Mouse (Mus musculus): ENCODE measurements around the gene Tmem102. TPM values are rescaled to one million over a fixed set of nuclear protein-coding genes. Genes with fewer than 3 reads are reported as not detected.

Tmem102 gene
- polyA plus RNA-seq, 1 experiment, result 0.61 TPM

DNA sequence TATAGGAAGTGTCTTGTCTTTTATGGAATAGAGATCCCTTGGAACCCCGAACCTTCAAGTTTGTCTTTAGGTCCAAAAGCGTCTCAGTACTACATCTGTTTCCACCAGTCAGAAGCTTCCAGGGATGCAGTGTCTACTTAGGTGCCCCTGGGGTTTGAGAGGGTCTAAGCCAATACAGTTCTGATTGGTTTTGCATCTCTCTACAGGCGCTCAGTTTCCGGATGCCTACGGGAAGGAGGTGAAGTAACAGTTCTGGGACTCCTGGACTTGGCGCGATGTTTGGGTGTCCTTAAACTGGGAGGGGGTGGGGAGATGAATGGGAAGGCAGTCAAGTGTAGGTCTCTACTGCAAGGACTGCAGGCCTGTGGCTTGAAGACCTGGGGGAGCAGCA, 33.3 kb upstream of the Tmem102 start:
- H3K36me3 ChIP-seq (ENCODE audit: control insufficient read depth, insufficient read depth), result no peaks in the 10 kb centered on the region
- TF ChIP-seq SRF (IDR thresholded peaks at IDR 0.05; ENCODE audit: control insufficient read depth, insufficient read length, low read depth) (no peak), REST (IDR thresholded peaks at IDR 0.05; ENCODE audit: insufficient read depth, insufficient read length) (no peak), MYOG (IDR thresholded peaks at IDR 0.05; ENCODE audit: control insufficient read depth in 1 of 3, insufficient read depth in 1 of 3, insufficient read length in 2 of 3, low read depth in 2 of 3) (no peak), POLR2A (IDR thresholded peaks at IDR 0.05; ENCODE audit: insufficient read length, low read depth) (no peak), CEBPB (IDR thresholded peaks at IDR 0.05; ENCODE audit: insufficient read depth, poor library complexity, severe bottlenecking) (no peak), MYOD1 (IDR thresholded peaks at IDR 0.05; ENCODE audit: control insufficient read depth in 1 of 3, insufficient read length in 2 of 3, low read depth in 2 of 3) (no peak), USF1 (IDR thresholded peaks at IDR 0.05; ENCODE audit: low read depth) (no peak), TCF12 (IDR thresholded peaks at IDR 0.05; ENCODE audit: insufficient read depth, poor library complexity, severe bottlenecking) (no peak), MAX (IDR thresholded peaks at IDR 0.05; ENCODE audit: low read depth) (no peak), E2F4 (IDR thresholded peaks at IDR 0.05; ENCODE audit: insufficient read depth) (no peak), TCF3 (IDR thresholded peaks at IDR 0.05; ENCODE audit: insufficient read length, low read depth) (no peak), POLR2AphosphoS2 (IDR thresholded peaks at IDR 0.05; ENCODE audit: insufficient read length, low read depth) (no peak)
- peak overlapping the region; percentile 39 for H3K4me3 ChIP-seq
- no peaks in the 10 kb centered on the region for H3K79me2 ChIP-seq (ENCODE audit: control insufficient read depth, insufficient read depth)
- peak overlapping the region; percentile 85 for H3K4me2 ChIP-seq (ENCODE audit: low read depth)
- no peaks in the 10 kb centered on the region for H3K27me3 ChIP-seq (ENCODE audit: control insufficient read depth, insufficient read depth, insufficient read length)
- peak overlapping the region; percentile 84 for H3ac ChIP-seq (ENCODE audit: control insufficient read depth, insufficient read length)

- Histone ChIP-seq H3K4me2 (ENCODE audit: low read depth) (peak within 1 kb of the TSS; percentile 86), H3K79me2 (ENCODE audit: control insufficient read depth, insufficient read depth) (no peaks in the 10 kb centered on the region), H3K36me3 (ENCODE audit: control insufficient read depth, insufficient read depth) (no peaks in the 10 kb centered on the region), H3K27me3 (ENCODE audit: control insufficient read depth, insufficient read depth, insufficient read length) (no peaks in the 10 kb centered on the region), H3ac (ENCODE audit: control insufficient read depth, insufficient read length) (peak within 1 kb of the TSS; percentile 84), H3K4me3 (peak within 1 kb of the TSS; percentile 39)
- peak; percentile 58 for TF ChIP-seq E2F4 (IDR thresholded peaks at IDR 0.05; ENCODE audit: insufficient read depth)
- peak in 2 of 3 experiments; percentile 13 to 23 for TF ChIP-seq MYOD1 (IDR thresholded peaks at IDR 0.05; ENCODE audit: control insufficient read depth in 1 of 3, insufficient read length in 2 of 3, low read depth in 2 of 3)
- no peak for TF ChIP-seq TCF3 (IDR thresholded peaks at IDR 0.05; ENCODE audit: insufficient read length, low read depth)
- TF ChIP-seq TCF12 (IDR thresholded peaks at IDR 0.05; ENCODE audit: insufficient read depth, poor library complexity, severe bottlenecking), result no peak
- TF ChIP-seq POLR2A (IDR thresholded peaks at IDR 0.05; ENCODE audit: insufficient read length, low read depth), result peak; percentile 81
- no peak for TF ChIP-seq USF1 (IDR thresholded peaks at IDR 0.05; ENCODE audit: low read depth)
- peak in 2 of 3 experiments; percentile 38 to 42 for TF ChIP-seq MYOG (IDR thresholded peaks at IDR 0.05; ENCODE audit: control insufficient read depth in 1 of 3, insufficient read depth in 1 of 3, insufficient read length in 2 of 3, low read depth in 2 of 3)
- TF ChIP-seq POLR2AphosphoS2 (IDR thresholded peaks at IDR 0.05; ENCODE audit: insufficient read length, low read depth), result peak; percentile 86
- peak; percentile 8 for TF ChIP-seq SRF (IDR thresholded peaks at IDR 0.05; ENCODE audit: control insufficient read depth, insufficient read length, low read depth)
- no peak for TF ChIP-seq MAX (IDR thresholded peaks at IDR 0.05; ENCODE audit: low read depth)
Measured at GRCm38 (mm10) chr11:69837952-69838713, 32.7 kb upstream of the Tmem102 start, which contains the start of gene Tmem256. Gene Tmem256 (plus strand): TSS chr11:69838514.

DNA sequence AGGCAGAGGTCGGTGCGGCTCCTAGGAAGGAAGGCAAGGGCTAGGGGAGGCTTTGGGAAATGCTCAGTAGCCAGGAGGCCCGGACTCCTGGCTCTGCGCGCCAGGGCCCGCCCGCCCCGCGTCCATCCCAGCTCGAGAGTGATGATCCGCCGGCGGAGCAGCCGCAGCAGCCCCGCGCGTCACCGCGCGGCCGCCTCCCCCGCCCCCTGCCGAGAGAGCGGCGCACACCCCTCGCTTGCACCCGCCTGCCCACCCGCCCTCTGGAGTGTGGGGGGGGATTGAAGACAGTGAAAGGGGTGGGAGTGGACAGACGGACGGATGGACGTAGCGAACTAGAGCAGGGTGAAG, 32.2 kb upstream of the Tmem102 start, which contains the start of gene Nlgn2:
Gene Nlgn2 (minus strand): TSS at position 181 of the 348 bp plus-strand sequence.
- Histone ChIP-seq H3K36me3 (ENCODE audit: control insufficient read depth, insufficient read depth) (no peaks in the 10 kb centered on the region), H3K4me2 (ENCODE audit: low read depth) (peak within 1 kb of the TSS; percentile 86), H3K27me3 (ENCODE audit: control insufficient read depth, insufficient read depth, insufficient read length) (no peaks in the 10 kb centered on the region), H3K4me3 (peak within 1 kb of the TSS; percentile 39), H3K79me2 (ENCODE audit: control insufficient read depth, insufficient read depth) (no peaks in the 10 kb centered on the region), H3ac (ENCODE audit: control insufficient read depth, insufficient read length) (peak within 1 kb of the TSS; percentile 84)
- TF ChIP-seq REST (IDR thresholded peaks at IDR 0.05; ENCODE audit: insufficient read depth, insufficient read length) (no peak), POLR2A (IDR thresholded peaks at IDR 0.05; ENCODE audit: insufficient read length, low read depth) (peak; percentile 68)

DNA sequence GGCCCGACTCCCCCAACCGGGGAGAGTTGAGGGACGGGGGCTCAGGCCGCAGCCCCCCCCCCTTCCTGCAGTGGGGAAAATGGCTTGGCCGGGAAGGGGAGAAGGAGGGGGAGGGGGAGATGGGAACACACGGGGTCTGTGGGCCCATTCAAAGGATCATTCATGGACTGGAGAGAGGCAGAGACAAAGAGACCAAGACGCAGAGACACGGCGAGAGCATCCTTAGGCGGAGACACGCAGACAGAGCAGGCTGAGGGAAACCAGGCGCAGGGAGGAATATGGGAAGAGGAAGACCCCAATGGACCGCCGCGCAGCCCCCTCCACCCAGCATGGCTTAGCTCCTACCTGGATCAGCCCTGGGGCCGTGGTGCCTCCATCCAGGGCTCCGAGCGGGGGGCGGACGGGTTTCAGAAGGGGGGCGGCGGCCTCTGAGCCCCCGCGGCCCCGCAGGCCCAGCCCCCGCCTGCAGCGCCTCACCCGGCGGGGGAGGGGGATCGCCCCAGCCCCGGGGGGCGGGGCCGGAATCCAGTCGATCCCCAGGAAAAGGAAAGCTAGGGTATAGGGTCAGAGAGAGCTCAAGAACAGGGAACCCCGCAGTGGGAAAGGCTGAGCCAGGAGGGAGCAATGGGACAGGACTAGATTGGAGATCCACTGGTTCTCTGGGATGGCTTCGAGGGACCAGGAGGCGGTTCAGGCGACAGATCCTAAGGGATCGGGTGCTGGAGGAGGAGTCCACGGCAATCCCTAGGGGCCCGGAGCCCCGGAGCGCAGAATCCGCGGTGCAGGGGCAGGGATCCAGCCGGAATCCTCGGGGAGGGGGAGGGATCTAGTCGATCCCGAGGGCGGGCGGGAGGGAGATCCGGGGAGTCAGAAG, 31.5 kb upstream of the Tmem102 start:
- TF ChIP-seq MAX (IDR thresholded peaks at IDR 0.05; ENCODE audit: low read depth), result no peak
- TF ChIP-seq REST (IDR thresholded peaks at IDR 0.05; ENCODE audit: insufficient read depth, insufficient read length), result no peak
- Histone ChIP-seq H3ac (ENCODE audit: control insufficient read depth, insufficient read length) (peak overlapping the region; percentile 84), H3K27me3 (ENCODE audit: control insufficient read depth, insufficient read depth, insufficient read length) (no peaks in the 10 kb centered on the region), H3K4me2 (ENCODE audit: low read depth) (peak overlapping the region; percentile 86), H3K79me2 (ENCODE audit: control insufficient read depth, insufficient read depth) (no peaks in the 10 kb centered on the region), H3K36me3 (ENCODE audit: control insufficient read depth, insufficient read depth) (no peaks in the 10 kb centered on the region), H3K4me3 (peak overlapping the region; percentile 39)

DNA sequence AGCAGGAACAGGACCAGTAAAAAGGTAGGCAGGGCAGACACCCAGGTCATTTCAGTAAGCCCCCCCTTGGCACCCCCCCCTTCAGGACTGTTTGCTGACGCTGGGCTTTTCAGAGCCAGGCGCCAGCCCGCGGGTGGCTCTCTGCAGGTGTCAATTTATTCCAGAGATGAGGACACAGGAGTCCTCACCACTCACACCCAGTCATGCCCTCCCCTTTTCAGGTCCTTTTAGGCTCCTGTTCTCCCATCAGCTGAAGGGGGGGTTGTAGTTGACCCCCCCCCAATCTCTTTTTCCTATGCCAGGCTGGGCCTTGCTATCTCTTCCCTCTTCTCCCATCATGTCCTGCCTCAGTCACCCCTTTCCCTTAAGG, 30.5 kb upstream of the Tmem102 start:
- peak overlapping the region; percentile 86 for H3K4me2 ChIP-seq (ENCODE audit: low read depth)

More for the DNA sequence above, 30.5 kb upstream of the Tmem102 start:
- no peaks in the 10 kb centered on the region for H3K27me3 ChIP-seq (ENCODE audit: control insufficient read depth, insufficient read depth, insufficient read length)
- TF ChIP-seq E2F4 (IDR thresholded peaks at IDR 0.05; ENCODE audit: insufficient read depth) (no peak), POLR2A (IDR thresholded peaks at IDR 0.05; ENCODE audit: insufficient read length, low read depth) (no peak), CEBPB (IDR thresholded peaks at IDR 0.05; ENCODE audit: insufficient read depth, poor library complexity, severe bottlenecking) (no peak)
- H3ac ChIP-seq (ENCODE audit: control insufficient read depth, insufficient read length), result no peak overlapping the region
- no peaks in the 10 kb centered on the region for H3K36me3 ChIP-seq (ENCODE audit: control insufficient read depth, insufficient read depth)
- peak overlapping the region; percentile 39 for H3K4me3 ChIP-seq
- no peaks in the 10 kb centered on the region for H3K79me2 ChIP-seq (ENCODE audit: control insufficient read depth, insufficient read depth)

All from myocyte (in vitro differentiated cells).